Mouse (Mus musculus) embryo, embryonic 9.5 days (tissue): ENCODE results near the gene Gas2.

Experiments used
- DNase-seq: peaks from one replicate; pipeline ENCODE4 v3.0.0-alpha.2; 2017; ENCODE audit errors: extremely low spot score

The Gas2 gene

DNA sequence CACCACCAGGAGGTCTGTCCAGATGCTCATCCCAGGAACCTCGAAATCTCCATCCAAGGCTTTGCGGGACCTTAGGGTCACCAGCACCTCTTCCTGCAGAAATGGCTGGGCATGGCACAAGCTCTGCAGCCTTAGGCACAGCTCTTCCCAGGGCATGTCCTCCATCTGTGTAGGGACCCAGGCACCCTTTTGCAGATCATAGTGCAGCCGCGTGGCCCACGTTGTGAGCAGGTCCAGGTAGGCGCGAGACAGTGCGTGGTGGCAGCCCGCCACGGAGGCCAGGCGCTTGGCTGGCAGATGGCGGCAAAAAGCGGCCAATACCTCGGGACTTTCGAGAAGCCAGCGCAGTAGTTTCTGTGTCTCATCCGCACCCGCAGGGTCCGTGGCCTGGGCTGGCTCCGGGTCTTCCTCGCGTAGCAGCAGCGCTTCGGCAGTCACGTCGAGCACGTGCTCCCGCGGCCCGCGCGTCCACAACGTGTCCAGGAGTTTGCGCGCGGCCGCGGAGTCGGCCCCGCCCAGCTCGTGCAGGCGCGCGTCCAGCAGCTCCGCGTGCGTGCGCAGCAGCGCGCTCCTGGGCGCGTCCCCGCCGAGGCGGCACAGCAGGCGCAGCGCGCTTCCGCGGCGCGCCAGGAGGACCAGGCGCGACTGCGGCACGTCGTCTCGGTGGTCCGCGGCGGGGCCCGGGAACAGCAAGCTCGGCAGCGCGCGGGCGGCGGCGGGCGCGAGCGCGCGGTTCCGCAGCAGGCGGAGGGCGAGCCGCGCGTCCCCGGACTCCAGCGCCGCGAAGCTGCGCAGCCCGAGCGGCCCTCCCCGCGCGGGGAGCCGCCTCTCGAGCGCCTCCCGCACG is at the start of gene Gas2:
Gas2 (plus strand) TSS at position 766 of the 847 bp plus-strand sequence.
- peak; percentile 81 for DNase-seq

GRCm38 (mm10) chr7:51815473-51816282 is 46.1 kb upstream of the Gas2 start:
- DNase-seq, result peak; percentile 1

- no peak for DNase-seq
These were observed 45.5 kb upstream of the Gas2 start for GRCm38 (mm10) chr7:51816283-51816839.

DNA sequence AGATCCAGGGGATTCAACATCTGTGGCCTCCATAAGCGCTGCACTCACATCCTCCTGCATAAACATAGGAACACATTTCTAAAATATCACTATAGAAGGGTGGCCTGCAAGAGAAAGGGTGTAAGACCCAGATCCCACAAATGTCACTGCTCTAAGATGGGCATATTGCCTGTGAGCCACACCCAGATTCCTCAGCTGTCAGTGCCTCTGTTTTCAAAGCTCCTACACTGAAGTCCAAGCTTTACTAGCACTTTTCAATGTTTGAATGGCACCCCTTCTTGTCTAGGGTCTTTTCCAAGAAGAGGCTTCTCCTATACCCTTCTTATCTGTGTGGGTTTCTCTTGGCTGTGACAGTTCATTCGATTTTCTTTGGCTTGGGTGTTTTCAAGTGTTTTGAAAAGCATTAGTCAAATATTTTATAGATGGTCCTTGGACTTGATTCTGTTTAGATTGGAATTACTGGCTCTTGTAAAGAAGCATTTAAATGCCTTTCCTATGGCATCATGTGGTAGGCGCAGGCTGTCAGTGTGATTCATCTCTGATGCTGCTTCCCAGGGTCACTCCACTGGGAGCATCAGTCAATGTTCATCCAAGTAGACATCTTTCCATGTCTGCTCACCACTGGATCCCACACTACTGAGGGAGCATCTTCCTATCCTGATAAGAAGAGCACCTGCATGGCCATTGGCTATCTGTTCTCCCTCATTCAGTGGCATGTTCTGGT is 43.4 kb upstream of the Gas2 start:
- DNase-seq, result no peak

- DNase-seq, result no peak
These were observed 41.9 kb upstream of the Gas2 start for GRCm38 (mm10) chr7:51819891-51820290.

- DNase-seq, result no peak
These were observed 40.3 kb upstream of the Gas2 start for GRCm38 (mm10) chr7:51821467-51821866.

- no peak for DNase-seq
These were observed 38.1 kb upstream of the Gas2 start for GRCm38 (mm10) chr7:51823562-51824338.

GRCm38 (mm10) chr7:51831917-51832316 is 29.9 kb upstream of the Gas2 start:
- no peak for DNase-seq

- no peak for DNase-seq
These were observed 21.3 kb upstream of the Gas2 start for GRCm38 (mm10) chr7:51840515-51840914.

- DNase-seq, result no peak
These were observed 10.9 kb upstream of the Gas2 start for GRCm38 (mm10) chr7:51850877-51851276.

- DNase-seq, result no peak
These were observed 9.8 kb upstream of the Gas2 start for GRCm38 (mm10) chr7:51851890-51852507.

DNA sequence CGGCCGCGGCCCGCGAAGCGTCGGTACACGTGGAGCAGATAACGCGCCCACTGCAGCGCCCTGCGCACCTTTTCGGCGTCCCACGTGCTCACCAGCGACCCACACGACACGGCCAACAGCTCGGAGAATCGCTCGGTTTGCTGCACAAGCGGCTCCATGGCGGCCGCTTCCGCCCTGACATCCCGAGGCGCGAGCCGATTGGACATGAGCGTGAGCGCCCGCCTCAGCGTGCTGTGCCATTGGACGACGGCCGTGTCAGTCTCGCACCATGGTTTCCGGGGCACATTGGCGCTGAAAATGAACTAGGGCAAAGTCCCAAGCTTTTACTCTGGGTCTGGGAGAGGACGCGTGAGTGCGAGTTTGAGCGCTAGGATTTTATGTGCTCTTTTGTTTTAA is 280 bp downstream of the Gas2 start, which contains the start of gene Fancf:
Fancf (minus strand) TSS at position 171 of the 396 bp plus-strand sequence.
- DNase-seq, result peak; percentile 95

DNA sequence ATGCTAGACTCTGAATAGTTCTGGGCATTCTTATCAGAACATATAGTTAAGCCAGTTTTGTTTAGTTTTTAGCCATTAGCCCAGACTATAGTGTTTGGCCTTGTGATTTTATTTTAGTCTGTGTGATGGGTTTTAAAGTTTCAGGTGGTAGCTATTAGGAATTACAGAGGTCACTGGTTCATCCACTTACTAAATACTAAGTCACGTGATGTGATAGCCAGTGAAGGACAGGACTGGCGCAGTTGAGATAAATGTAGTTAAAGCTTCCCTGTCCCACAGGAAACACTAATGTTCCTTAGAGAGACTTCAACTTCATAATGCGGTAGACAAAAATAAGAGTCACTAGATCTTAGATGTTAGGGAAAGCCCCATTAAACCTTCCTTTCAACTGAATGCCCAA is 1.0 kb downstream of the Gas2 start:
- DNase-seq, result no peak

- DNase-seq, result no peak
These were observed 3.5 kb downstream of the Gas2 start for GRCm38 (mm10) chr7:51865336-51865735.

DNA sequence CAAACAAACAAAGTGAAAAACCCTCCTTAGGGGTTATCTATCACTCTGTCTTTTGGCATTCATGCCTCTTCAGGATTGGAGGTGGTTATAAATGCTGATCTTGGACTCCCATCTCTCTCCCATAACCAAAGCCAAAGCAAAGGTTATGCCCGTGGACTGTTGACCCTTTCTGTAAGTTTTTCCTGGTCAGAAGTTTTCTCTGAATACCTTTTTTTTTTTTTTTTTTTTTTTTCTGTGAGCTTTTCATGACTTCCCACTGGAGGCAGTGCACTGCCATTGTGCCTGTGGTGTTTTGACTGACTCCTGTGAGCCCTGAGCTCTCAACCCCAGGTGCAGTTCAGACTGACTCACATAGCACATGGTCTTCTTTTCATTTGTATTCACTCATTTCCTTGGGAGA is 6.2 kb downstream of the Gas2 start:
- no peak for DNase-seq

- no peak for DNase-seq
These were observed 10.2 kb downstream of the Gas2 start for GRCm38 (mm10) chr7:51872041-51872440.

- DNase-seq, result no peak
These were observed 10.8 kb downstream of the Gas2 start for GRCm38 (mm10) chr7:51872597-51872996.

- DNase-seq, result no peak
These were observed 14.5 kb downstream of the Gas2 start for GRCm38 (mm10) chr7:51876316-51876715.

- peak; percentile 18 for DNase-seq
These were observed 16.9 kb downstream of the Gas2 start for GRCm38 (mm10) chr7:51878730-51879129.

DNA sequence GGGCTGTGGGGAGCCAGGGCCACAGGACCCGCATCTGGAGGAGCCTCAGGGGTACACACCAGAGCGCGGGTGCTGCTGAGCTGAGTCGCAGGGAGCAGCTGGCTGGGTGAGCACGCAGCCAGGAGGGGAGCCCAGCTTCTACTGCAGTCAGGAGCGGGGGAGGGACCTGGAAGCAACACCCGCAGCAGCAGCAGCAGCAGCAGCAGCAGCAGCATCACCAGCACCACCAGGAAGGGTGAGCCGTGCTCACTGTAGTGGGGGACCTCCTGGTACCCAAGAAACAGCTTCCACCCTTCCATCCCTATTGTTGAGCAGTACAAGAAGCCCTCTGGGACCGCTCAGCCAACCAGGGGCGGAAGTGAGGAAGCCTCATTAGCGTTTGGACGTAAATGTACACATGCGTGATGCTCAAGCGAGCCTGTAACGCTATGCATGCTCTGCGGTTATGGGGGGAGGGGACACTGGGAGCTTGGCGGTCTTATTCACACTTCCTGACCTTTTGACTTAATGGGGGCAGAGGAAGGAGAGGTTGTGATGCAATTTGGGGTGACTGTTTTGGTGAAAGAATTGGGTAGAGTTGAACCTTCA is 17.4 kb downstream of the Gas2 start:
- peak; percentile 68 for DNase-seq
